Mouse (Mus musculus): ENCODE measurements around the gene Aplf.
"Not testable (repeated sequence)": the region's sequence is repeated elsewhere in the genome, so short reads cannot be mapped to it uniquely, and the experiment has no call there.

Gene Aplf

DNA sequence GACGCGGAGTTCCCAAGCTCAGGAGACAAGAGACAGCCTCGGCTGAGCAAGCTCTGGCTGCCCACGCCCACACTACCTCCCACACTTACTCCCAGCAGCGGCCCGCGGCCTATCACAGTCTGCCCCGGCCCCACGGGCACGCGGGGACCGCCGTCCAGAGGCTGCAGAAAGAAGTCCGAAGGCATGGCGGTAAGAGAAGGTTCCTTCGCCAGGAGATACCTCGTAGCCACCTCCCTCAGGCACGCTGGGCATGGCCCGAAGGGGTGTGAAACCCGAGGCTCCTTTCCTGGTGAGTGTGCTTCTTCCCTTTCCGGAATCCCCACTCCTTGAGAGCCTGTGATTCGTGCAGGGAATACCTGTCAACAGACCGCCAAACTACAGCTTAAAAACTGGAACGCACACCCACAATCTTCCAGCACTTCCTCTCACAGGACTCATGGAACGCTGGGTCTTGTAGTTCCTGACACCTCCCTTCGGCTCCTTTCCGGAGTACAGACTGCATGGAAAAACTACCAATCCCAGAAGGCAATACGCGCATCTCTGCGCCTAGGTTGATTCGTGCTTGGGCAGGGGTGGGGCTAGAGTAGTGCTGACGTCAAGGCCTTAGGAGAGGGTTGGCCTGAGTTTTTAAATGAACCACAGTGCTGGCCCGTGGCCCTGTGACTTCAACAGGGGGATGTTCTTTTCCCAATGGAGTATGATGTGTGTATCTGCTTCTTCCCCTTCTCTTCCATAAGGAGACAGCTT, at the start of gene Aplf:
Gene Aplf (minus strand): TSS at position 423 of the 747 bp plus-strand sequence.
- DNase-seq (ENCODE audit: low read depth): peak; percentile 95

- DNase-seq (ENCODE audit: low read depth): no peak
Measured at GRCm38 (mm10) chr6:87714091-87714490, 42.1 kb upstream of the Aplf start.

DNA sequence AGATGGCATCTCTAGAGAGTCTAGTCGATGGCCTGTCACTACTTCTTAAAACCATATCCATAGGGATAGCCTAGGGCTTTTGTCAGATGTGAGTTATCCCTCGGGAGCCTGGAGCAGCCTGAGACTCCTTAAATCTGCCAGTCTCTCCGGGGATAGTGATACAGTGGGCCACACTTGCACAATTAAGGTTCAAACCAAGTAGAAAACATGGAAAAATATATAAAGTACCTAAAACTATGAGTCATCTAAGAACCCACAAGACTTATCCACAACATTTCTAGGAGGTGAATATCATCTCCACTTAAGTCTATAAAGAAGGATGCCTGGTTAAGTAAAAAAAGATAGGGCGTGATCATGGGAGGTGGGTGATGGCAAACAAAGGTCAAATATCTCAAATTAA, 40.3 kb upstream of the Aplf start:
- no peak for DNase-seq (ENCODE audit: low read depth)

DNA sequence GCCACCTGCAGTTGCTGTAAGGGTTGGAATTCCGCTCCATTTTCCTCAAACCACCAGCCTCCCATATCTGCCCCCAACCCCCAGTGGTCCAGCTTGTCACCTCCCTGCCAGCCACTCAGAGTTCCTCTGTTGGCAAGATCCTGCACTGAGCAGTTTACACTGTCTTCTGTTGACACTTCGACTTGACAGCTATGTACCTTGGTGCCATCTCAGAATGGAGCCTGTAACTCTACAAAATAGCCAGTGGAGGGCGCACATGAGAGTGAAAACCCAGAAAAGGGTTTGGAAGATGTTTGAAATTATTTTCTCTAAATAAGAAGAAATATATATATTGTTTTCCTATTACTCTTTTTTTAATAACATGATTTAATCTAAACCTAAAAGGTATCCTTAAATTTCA, 34.3 kb upstream of the Aplf start:
- DNase-seq (ENCODE audit: low read depth): peak; percentile 39

DNA sequence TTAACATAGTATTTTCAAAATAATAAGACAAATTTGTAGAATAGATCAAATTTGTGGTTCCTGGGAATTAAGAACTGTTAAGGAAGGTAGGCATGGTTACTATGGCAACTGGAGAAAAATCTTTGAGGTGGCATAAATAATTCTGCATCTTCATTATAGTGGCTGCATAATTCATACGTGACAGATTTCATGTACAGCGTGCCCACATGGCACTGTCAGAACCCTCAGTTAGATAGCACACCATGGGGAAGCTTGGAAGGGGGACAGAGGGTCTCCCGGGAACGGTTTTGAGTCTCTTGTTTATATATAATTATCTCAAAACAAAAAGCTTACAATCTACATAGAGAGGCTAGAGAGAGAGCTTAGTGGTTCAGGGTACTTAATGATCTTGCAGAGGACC, 24.6 kb upstream of the Aplf start:
- DNase-seq (ENCODE audit: low read depth): no peak

GRCm38 (mm10) chr6:87695947-87696346, 24.0 kb upstream of the Aplf start:
- no peak for DNase-seq (ENCODE audit: low read depth)

- no peak for DNase-seq (ENCODE audit: low read depth)
Measured at GRCm38 (mm10) chr6:87680418-87680817, 8.4 kb upstream of the Aplf start.

DNA sequence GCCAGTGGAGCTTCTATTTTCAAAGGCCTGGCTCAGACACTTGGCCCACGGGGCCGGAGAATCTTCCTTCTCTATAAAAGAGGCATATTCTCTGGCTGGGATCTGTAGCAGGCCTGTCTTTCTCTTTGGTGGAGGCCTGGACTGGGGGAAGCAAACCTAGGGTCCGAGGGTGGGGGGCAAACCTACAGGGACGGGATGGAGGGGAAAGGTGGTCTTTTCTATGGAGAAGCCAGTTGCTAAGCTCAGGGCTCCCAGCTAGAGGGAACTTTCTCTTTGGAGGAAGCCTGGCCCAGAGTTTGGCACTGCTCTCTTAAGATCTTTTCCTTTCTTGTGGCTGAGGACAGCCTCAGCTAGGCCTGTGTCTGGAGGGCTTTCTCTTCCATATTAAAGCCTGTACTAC, 668 bp upstream of the Aplf start:
- DNase-seq (ENCODE audit: low read depth): no peak

DNA sequence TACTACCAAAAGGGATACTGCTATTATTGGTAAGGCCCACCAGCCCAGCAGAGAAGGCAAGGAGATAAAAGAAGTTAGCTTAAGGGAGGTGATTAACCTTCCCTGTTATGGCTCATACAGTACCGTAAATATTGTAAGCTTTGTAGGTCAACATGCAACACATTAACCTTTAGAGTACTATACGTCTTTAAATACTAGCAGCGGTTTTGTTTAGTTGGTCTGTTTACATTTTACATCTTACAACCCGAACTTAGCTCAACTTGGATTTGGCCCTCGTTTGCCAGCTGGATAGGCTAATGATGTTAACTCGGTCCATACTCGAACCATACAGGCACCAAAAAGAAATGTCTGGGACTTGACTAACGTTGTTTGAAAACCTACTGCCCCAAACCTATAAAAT, 640 bp downstream of the Aplf start:
- no peak for DNase-seq (ENCODE audit: low read depth)

DNA sequence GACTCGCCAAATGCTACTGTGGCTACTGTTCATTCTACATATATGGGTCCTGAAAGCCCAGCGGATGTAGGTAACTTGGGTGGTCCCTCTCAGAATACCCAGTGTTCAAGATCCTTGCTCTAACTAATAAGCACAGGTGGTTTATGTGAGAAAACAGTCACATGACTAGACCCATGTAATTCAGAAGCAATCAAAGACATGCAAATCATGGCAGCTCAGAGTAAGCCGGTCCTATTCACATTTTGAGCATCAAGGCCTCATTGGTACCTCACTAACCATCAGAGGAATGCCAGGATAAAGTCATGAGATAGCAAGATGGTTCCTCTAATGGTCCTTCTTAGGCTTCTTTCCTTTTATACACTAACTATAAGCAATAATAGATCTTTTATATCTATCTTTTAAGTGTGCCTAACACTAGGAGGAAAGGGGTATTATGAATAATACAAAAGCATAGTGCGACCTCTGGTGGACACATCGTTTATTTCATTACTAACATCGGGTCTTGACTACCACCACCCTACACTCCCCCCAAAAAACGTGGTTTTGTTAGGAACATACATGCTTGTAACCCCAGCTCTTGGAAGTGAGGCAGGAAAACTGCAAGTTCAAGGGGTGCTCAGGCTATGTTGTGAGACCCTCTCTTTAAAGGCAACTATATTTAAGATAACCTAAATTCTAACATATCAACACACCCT, 2.0 kb downstream of the Aplf start:
- DNase-seq (ENCODE audit: low read depth): peak; percentile 81

DNA sequence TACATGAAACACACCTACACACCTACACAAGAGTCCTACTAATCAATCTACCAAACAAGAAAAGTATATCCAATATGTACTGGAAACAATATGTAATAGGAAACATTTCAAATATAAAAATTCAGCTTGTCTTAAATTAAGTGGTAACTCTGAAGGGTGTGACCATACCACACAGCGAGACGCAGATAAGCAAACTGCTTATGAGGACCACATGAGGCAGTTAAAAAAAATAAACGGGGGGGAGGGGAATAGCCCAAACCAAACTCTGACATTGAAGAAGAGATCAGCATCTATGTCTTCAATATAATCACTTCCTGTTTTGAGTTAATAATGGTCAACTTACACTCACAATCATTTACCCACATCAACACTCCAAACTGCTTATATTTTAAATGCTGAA, 3.3 kb downstream of the Aplf start:
- no peak for DNase-seq (ENCODE audit: low read depth)

DNA sequence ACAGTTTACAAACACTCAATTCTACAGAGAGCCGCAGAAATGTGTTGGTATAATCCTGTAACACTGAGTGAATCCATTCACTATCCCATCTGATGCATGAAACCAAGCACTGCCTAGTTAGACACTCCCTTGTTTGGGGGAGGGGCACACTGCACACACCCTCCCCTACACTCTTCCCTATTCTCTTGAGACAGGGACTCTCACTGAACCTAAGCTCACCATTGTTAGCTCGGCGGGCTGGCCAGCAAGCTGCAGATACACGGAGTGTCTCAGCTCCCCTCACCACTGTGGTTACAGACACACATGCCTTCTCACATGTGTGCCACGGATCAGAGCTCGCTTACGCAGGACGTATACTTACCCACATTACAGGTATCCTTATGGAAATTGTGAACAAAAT, 4.2 kb downstream of the Aplf start:
- no peak for DNase-seq (ENCODE audit: low read depth)

DNA sequence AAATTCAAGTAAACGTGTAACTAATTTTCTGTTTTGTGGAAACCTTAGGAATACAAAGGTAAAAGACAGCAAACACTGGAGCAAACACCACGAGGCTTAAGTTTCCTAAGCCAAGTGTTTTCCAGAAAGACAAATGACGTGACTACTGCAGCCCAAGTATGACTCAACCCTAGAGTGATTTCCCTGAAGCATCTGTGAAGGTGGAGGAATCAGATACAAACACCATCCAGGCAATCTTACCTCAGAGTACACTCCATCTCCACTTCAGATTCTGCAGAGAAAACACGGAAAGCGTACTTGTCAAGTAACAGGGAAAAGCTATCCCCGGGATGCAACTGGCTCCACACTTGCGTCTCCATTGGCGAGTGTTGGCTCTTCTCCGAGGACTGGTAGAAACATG, 8.5 kb downstream of the Aplf start:
- no peak for DNase-seq (ENCODE audit: low read depth)

DNA sequence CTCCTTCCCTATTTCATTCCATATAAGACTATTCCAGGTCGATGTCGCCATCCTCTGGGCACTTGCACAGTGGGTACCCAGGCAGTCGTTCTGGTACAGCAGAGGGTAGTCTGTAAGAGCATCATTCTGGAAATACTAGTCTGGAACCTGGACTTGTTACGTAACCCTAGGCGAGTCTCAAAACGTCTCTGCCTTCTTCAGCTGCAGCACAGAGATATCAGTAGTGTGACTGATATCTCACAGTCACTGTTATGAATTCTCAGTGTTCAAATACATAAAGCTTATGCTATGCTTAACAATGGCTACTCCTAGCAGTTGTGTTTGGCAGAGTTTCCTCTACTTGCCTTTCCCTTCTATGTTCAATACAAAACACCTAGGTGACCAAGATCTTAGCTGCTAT, 9.8 kb downstream of the Aplf start:
- no peak for DNase-seq (ENCODE audit: low read depth)

DNA sequence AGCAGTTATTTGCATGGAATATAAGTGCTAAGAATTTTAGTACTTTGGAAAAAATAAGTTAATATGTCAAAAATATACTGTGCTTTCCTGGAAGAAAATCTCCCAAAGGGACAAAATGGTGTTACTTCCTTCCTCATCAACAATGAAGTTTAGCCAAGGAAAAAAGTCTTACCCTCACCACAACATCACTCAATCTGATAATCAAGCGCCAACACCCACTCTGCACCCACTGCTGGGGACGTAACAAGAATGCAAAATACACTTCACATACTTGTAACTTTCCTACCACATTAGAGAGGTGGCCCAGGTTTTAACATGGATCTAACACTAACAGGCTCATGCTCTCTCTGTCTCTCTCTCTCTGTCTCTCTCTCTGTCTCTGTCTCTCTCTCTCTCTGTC, 10.3 kb downstream of the Aplf start:
- no peak for DNase-seq (ENCODE audit: low read depth)

DNA sequence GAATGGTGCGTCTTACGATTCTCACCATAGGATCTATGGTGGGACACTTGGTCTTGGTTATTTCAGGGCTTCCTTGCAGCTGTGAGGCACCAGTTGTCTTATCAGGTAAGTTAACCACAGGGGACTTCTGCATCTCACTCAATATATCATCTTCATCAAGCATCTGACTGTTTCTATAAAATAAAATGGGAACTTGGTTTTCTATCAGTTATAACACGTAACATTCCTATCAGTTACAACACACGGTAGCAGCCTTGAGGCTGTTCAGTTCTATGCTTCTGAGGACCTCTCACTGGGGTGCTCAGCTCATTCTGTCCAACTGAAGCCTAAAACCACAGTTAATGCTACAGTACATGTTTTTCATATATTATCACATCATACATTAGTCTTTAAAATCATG, 13.2 kb downstream of the Aplf start:
- no peak for DNase-seq (ENCODE audit: low read depth)

DNA sequence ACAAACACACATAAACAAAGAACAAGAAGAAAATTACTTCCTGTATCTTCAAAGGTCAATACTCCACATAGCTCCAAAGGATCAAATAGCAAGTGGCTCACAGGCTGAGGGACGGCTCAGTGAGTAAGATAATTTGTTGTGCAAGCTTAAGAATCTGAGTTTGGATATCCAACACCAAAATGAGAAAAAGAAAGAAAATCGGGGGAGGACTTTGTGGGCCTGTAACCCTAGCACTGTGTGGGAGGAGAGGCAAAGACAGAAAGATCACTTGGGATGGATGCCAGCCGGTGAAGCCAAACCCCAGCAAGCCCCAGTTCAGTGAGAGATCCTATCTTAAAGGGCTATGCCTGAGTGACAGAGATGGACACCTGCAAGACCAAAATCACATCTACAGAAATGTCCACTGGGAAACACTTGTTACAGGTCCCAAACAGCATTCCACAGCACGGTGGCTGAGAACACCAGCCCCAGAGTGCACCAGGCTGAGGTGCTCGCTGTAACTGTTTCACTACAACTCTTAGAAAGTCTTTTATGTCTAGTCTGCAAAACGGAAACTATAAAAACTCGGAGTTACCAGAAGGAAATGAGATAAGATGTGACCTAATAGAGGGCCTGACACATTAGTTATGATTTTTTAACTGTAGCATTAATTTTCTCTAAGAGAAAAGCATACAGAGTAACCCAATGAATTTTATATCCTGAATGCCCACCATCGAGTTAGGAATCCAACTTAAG, 17.9 kb downstream of the Aplf start:
- no peak for DNase-seq (ENCODE audit: low read depth)

GRCm38 (mm10) chr6:87653478-87653877, 18.5 kb downstream of the Aplf start:
- no peak for DNase-seq (ENCODE audit: low read depth)

- DNase-seq (ENCODE audit: low read depth): no peak
Measured at GRCm38 (mm10) chr6:87652670-87653069, 19.3 kb downstream of the Aplf start.

- DNase-seq (ENCODE audit: low read depth): no peak
Measured at GRCm38 (mm10) chr6:87651787-87652186, 20.2 kb downstream of the Aplf start.

DNA sequence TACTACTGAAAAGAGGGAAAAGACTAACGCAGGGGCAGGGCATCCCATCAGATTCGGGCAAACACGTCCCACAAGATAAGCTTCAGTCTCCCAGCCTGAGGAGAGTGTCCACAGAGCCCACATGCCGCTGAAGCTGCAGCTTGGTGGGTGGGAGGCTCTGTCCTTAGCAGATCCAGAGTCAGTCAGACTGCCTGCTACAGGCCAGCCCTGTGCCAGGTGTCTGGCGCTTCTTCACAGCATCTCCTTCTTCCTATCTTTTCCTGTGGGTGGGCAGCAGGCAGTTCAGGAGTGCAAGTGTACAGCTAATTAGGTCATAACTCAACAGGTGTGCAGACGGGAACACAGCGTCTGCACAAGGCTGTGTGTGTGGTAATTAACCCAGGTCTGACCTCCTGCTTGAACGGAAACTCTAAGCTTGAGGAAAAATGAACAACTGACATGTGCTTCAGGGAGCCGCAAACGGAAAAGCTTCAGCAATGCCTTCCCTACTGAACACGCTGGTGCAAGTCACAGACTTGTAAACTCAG, 33.8 kb downstream of the Aplf start:
- no peak for DNase-seq (ENCODE audit: low read depth)

GRCm38 (mm10) chr6:87632176-87632575, 39.8 kb downstream of the Aplf start:
- DNase-seq (ENCODE audit: low read depth): no peak

DNA sequence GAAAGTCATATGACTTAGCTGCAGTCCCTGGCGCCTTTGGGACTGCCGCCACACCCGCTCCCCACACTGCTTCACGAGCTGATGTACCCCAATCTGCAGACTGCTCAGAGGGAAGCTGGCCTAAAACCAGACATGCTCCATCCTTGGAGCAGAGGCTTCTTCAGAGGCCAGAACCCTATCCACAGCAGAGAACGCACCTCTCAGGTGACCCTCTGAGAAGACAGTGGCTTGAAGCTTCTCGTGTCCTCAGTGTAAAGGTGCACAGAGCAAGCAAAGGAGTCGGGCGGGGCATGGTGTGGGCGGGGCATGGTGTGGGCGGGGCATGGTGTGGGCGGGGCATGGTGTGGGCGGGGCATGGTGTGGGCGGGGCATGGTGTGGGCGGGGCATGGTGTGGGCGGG, 43.1 kb downstream of the Aplf start:
- not testable (repeated sequence) for DNase-seq (ENCODE audit: low read depth)
